In genomic region chr1:184679416-184679965, GRCm38 (mm10) we compare ENCODE assay signal across 12 mouse cellular contexts.
"Had no signal": no experiment of that assay in that cellular context is flagged by ENCODE, and none has a peak within 500 bp of the region (broad histone marks: within the 10 kb centered on the region; RNA-seq: fewer than 3 reads in every experiment).

No protein-coding gene starts in this region.

- H3K27ac ChIP-seq: limb, embryonic 13.5 days; liver, embryonic 14.5 days; neural tube, embryonic 13.5 days; stomach, postnatal 0 days had no signal

- H3K4me1 ChIP-seq: limb, embryonic 13.5 days; neural tube, embryonic 13.5 days had no signal

- ATAC-seq: midbrain, embryonic 16.5 days had no signal

- H3K4me2 ChIP-seq: limb, embryonic 13.5 days; neural tube, embryonic 13.5 days had no signal

- H3K4me3 ChIP-seq: limb, embryonic 13.5 days; neural tube, embryonic 13.5 days had no signal

- DNase-seq: kidney, adult 8-10 months; kidney, postnatal 14 days; left cerebral cortex, postnatal 4 days; lung, adult 18-20 months; right cerebral cortex, adult 18-20 months; right cerebral cortex, postnatal 25 days; thymus, postnatal 4 days had no signal

- H3K9me3 ChIP-seq: limb, embryonic 13.5 days; neural tube, embryonic 13.5 days had no signal

- H3K36me3 ChIP-seq: limb, embryonic 13.5 days; neural tube, embryonic 13.5 days had no signal

- H3K9ac ChIP-seq: limb, embryonic 13.5 days; liver, embryonic 14.5 days; neural tube, embryonic 13.5 days had no signal

- H3K27me3 ChIP-seq: limb, embryonic 13.5 days; neural tube, embryonic 13.5 days had no signal
